Mouse (Mus musculus): Measurements from ENCODE around the gene Prrt4. TPM values are rescaled to one million over a fixed set of nuclear protein-coding genes. Genes with fewer than 3 reads are reported as not detected.
A peak's percentile ranks its signal among the peaks of the same experiment; 100 is the strongest.
"Not testable (repeated sequence)": the region's sequence is repeated elsewhere in the genome, so short reads cannot be mapped to it uniquely, and the experiment has no call there.

Gene Prrt4
- polyA plus RNA-seq, 1 experiment from 2014 or later: 11.1 TPM

DNA sequence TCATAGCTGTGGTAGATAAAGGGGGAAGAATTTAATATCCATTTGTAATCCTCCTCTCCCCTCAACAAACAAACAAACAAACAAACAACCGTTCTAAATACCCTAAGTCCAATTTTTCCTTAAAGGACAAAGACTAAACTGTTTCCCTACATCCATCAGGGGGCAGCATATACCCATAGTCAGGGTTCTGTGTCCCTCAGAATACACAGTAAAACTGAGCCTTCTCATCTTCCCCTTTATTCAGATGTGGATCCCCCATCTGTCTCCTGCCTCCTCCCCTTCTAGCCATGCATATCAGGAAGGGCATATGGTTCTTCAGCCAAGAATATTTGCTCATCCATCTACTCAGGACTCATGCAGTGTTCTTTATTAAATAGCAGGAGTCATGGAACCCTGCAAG lies 13.2 kb downstream of the Prrt4 start:
- Histone ChIP-seq H3K9ac (ENCODE audit: low read depth, low read length) (peak overlapping the region; percentile 13; the same call in 1 of the 2 replicates), H3K27me3 (replicated peaks; ENCODE audit: control insufficient read depth, insufficient read depth, low read length) (peaks cover 3% of the 10 kb centered on the region), H3K27ac (ENCODE audit: low read depth, low read length) (peak overlapping the region; percentile 17; the same call in 1 of the 2 replicates), H3K4me2 (ENCODE audit: low read length) (no peak overlapping the region), H3K9me3 (ENCODE audit: control insufficient read depth, low read length) (no peaks in the 10 kb centered on the region), H3K4me3 (ENCODE audit: low read length) (no peak overlapping the region), H3K4me1 (ENCODE audit: control insufficient read depth, insufficient read depth, low read depth, low read length) (peaks cover 27% of the 10 kb centered on the region), H3K36me3 (ENCODE audit: control insufficient read depth, insufficient read depth, low read length) (no peaks in the 10 kb centered on the region)
- peak; percentile 66 for ATAC-seq
- WGBS: 8% methylated on average over 1 of the region's 1 CpGs

DNA sequence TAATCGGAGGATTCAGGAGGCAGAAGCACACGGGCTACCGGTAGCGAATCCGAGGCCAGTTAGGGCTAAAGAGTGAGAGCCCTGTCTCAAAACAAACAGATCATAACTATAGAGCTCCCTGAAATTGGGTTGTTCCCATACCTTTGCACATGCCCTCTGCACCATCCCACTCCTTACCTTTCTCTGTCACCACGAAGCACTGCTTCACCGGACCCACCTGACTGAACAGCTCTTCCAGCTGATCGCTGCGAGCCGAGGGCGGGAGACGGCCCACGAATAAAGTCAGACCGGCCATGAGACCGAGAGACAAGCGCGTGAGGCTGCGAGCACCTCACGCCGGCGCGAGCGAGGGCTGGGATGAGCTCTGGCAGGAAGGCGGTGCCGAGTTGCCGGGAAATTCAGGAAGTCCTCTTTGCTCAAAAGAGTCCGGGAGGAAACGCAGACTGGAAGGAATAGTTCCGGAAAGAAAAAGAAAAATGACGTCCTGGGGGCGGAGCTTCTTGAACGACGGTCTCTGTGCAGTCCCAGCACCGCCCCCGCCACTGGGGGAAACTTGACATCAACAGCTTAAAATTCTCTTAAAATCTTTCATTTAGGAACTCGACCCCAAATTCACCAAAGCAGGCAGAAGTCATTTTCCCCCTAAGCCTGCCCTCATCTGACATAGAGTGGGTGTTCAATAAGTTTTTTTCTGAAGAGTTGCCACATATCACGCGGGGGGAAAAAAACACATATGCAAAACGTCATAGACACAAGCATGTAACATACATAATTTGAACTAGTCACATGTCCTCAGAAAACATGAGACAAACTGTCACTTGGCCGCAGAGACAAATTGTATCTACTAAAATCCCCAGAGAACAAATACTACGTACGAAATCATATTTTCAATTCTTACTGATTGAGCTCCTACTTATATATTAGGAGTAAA lies 14.8 kb downstream of the Prrt4 start, which contains the start of gene Rbm28:
Rbm28 (minus strand) TSS at position 693 of the 931 bp plus-strand sequence.
- WGBS: 8% methylated on average over 42 of the region's 42 CpGs
- Histone ChIP-seq H3K9ac (ENCODE audit: low read depth, low read length) (peak within 1 kb of the TSS; percentile 86), H3K36me3 (ENCODE audit: control insufficient read depth, insufficient read depth, low read length) (peaks cover 2% of the 10 kb centered on the region; the same call in 1 of the 2 replicates), H3K27me3 (replicated peaks; ENCODE audit: control insufficient read depth, insufficient read depth, low read length) (peaks cover 2% of the 10 kb centered on the region), H3K9me3 (ENCODE audit: control insufficient read depth, low read length) (no peaks in the 10 kb centered on the region), H3K4me3 (ENCODE audit: low read length) (peak within 1 kb of the TSS; percentile 77), H3K27ac (ENCODE audit: low read depth, low read length) (peak within 1 kb of the TSS; percentile 66; the same call in 1 of the 2 replicates), H3K4me1 (ENCODE audit: control insufficient read depth, insufficient read depth, low read depth, low read length) (peaks cover 12% of the 10 kb centered on the region), H3K4me2 (ENCODE audit: low read length) (peak within 1 kb of the TSS; percentile 95)
- ATAC-seq: peak; percentile 85

DNA sequence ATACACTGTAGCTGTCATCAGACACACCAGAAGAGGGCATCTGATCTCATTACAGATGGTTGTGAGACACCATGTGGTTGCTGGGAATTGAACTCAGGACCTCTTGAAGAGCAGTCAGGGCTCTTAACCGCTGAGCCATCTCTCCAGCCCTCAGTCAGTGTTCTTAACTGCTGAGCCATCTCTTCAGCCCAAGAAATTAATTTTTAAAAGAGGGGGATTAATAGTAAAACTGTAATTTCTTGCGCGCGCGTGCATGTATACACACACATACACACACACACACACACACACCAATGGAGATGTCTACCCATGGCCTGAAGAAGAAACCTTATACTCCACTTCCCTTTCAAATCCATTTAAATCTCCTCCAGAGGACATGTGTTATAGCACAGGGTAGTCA lies 18.1 kb downstream of the Prrt4 start:
- not testable (repeated sequence) for H3K9ac ChIP-seq (ENCODE audit: low read depth, low read length); H3K9me3 ChIP-seq (ENCODE audit: control insufficient read depth, low read length); H3K27me3 ChIP-seq (replicated peaks; ENCODE audit: control insufficient read depth, insufficient read depth, low read length); ATAC-seq; H3K4me3 ChIP-seq (ENCODE audit: low read length); H3K4me2 ChIP-seq (ENCODE audit: low read length); H3K27ac ChIP-seq (ENCODE audit: low read depth, low read length)
- 98% methylated on average over 5 of the region's 5 CpGs for WGBS
- peaks cover 11% of the 10 kb centered on the region for H3K4me1 ChIP-seq (ENCODE audit: control insufficient read depth, insufficient read depth, low read depth, low read length)
- peaks cover 22% of the 10 kb centered on the region for H3K36me3 ChIP-seq (ENCODE audit: control insufficient read depth, insufficient read depth, low read length)

DNA sequence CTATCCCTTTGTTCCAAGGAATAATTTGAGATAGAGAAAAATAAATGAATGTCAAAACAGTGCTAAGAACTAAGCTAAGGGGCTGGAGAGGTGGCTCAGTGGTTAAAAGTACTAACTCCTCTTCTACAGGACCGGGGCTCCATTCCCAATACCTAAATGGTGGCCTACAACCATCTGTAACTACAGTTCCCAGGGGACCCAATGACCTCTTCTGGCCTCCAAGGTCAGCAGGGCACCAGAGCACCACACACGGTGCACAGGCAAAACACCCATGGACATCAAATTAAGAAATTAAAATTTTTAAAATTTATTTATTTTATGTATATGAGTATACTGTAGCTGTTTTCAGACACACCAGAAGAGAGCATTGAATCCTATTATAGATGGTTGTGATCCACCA lies 18.6 kb downstream of the Prrt4 start:
- 95% methylated on average over 2 of the region's 2 CpGs for WGBS
- H3K4me3 ChIP-seq (ENCODE audit: low read length): no peak overlapping the region

DNA sequence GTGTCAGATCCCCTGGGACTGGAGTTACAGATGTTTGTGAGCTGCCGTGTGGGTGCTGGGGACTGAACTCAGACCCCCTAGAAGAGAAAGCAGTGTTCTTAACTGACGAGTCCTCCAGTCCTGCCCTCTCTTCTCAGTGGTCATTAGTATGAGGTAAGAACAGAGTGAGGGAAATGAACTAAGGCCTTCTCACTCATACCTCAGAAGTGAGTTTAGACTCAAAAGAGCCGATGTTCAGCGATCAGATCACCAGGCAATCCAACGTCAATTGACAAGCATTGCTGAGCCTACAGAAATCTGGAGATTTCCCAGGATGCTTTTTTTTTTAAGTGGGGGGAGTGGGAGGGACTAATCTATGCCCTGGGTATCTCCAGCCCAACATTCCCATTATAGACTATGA lies 23.1 kb downstream of the Prrt4 start:
- 94% methylated on average over 5 of the region's 5 CpGs for WGBS
- Histone ChIP-seq H3K27me3 (replicated peaks; ENCODE audit: control insufficient read depth, insufficient read depth, low read length) (no peaks in the 10 kb centered on the region), H3K36me3 (ENCODE audit: control insufficient read depth, insufficient read depth, low read length) (peaks cover 37% of the 10 kb centered on the region), H3K27ac (ENCODE audit: low read depth, low read length) (no peak overlapping the region), H3K9me3 (ENCODE audit: control insufficient read depth, low read length) (no peaks in the 10 kb centered on the region), H3K9ac (ENCODE audit: low read depth, low read length) (no peak overlapping the region), H3K4me3 (ENCODE audit: low read length) (no peak overlapping the region), H3K4me2 (ENCODE audit: low read length) (no peak overlapping the region), H3K4me1 (ENCODE audit: control insufficient read depth, insufficient read depth, low read depth, low read length) (no peaks in the 10 kb centered on the region)
- ATAC-seq: no peak

More for the DNA sequence above, 18.6 kb downstream of the Prrt4 start:
- Histone ChIP-seq H3K27ac (ENCODE audit: low read depth, low read length) (no peak overlapping the region), H3K27me3 (replicated peaks; ENCODE audit: control insufficient read depth, insufficient read depth, low read length) (no peaks in the 10 kb centered on the region), H3K9me3 (ENCODE audit: control insufficient read depth, low read length) (no peaks in the 10 kb centered on the region), H3K4me1 (ENCODE audit: control insufficient read depth, insufficient read depth, low read depth, low read length) (peaks cover 10% of the 10 kb centered on the region), H3K36me3 (ENCODE audit: control insufficient read depth, insufficient read depth, low read length) (peaks cover 22% of the 10 kb centered on the region), H3K4me2 (ENCODE audit: low read length) (no peak overlapping the region), H3K9ac (ENCODE audit: low read depth, low read length) (no peak overlapping the region)
- ATAC-seq: no peak

DNA sequence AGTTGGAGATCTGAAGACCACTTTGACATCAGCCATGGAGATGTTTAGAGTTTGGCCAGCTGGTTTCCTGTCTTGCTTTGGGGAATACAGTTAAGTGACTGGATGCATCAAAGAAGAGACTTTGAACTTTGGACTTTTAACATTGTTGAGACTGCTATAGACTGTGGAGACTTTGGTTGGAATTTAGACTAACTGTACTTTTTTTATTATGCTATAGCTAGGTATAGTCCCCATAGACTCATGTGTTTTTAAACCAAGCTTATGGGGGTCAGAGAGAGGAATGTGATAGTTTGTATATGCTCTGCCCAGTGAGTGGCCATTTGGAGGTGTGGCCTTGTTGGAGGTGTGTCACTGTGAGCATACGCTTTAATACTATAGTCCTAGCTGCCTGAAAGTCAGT lies 29.4 kb downstream of the Prrt4 start:
- Histone ChIP-seq H3K9ac (ENCODE audit: low read depth, low read length) (no peak overlapping the region), H3K36me3 (ENCODE audit: control insufficient read depth, insufficient read depth, low read length) (peaks cover 15% of the 10 kb centered on the region), H3K4me3 (ENCODE audit: low read length) (no peak overlapping the region), H3K4me2 (ENCODE audit: low read length) (no peak overlapping the region), H3K9me3 (ENCODE audit: control insufficient read depth, low read length) (no peaks in the 10 kb centered on the region), H3K27ac (ENCODE audit: low read depth, low read length) (no peak overlapping the region), H3K27me3 (replicated peaks; ENCODE audit: control insufficient read depth, insufficient read depth, low read length) (no peaks in the 10 kb centered on the region), H3K4me1 (ENCODE audit: control insufficient read depth, insufficient read depth, low read depth, low read length) (no peaks in the 10 kb centered on the region)
- 100% methylated on average over 1 of the region's 1 CpGs for WGBS
- ATAC-seq: no peak

DNA sequence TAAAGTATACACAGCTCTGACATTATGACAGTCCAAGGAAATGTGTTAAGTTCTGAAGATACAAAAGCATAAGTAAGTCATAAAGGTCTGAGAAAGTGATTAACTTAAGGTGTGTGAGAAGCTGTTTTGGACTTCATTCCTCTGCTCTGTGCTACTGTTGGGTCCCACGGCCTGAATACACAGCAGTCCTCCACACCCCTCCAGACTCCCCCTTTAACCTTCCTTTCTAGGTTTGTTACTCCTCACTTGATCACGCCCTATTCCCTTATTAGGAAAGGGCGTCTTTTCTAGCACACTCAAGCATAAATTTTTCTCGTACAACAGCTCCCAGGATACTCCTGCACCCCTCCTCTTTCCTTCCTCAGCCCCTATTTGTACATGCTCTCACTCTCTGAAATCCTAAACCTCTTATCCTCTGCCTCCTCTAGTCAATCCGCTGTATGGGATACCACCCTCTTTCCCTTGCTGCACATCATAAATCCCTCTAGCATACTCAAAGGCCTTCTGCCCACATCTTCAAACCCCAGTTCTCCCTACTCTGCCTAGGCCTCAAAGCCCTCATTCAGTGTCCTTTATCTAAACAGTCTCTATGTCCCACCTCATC lies 31.9 kb downstream of the Prrt4 start:
- H3K4me3 ChIP-seq (ENCODE audit: low read length): no peak overlapping the region

DNA sequence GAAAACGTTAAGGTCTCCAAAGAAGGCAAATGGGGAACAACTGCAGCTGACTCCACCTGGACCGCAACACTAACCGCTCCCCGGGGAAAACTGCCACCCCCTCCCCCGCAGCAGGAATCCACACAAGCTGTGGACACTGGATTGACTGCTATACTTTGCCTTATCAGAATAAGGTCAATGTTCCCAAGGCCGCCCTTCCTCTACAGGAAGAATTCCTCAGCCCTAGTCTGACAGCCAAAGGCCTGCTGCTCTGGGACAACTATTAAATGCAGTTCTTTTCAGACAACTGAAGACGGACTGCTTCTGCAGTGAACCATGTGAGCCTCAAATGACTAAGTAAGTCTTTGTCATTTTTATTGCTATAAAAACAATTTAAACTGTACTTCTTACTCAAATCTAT lies 32.7 kb downstream of the Prrt4 start:
- no peak for ATAC-seq

More for the DNA sequence above, 31.9 kb downstream of the Prrt4 start:
- H3K4me1 ChIP-seq (ENCODE audit: control insufficient read depth, insufficient read depth, low read depth, low read length): no peaks in the 10 kb centered on the region
- no peaks in the 10 kb centered on the region for H3K27me3 ChIP-seq (replicated peaks; ENCODE audit: control insufficient read depth, insufficient read depth, low read length)
- peaks cover 2% of the 10 kb centered on the region; the same call in 1 of the 2 replicates for H3K36me3 ChIP-seq (ENCODE audit: control insufficient read depth, insufficient read depth, low read length)
- ATAC-seq: no peak
- H3K4me2 ChIP-seq (ENCODE audit: low read length): no peak overlapping the region
- H3K9ac ChIP-seq (ENCODE audit: low read depth, low read length): no peak overlapping the region
- no peak overlapping the region for H3K27ac ChIP-seq (ENCODE audit: low read depth, low read length)
- H3K9me3 ChIP-seq (ENCODE audit: control insufficient read depth, low read length): no peaks in the 10 kb centered on the region
- 80% methylated on average over 5 of the region's 5 CpGs for WGBS

More for the DNA sequence above, 32.7 kb downstream of the Prrt4 start:
- Histone ChIP-seq H3K36me3 (ENCODE audit: control insufficient read depth, insufficient read depth, low read length) (0 out of 2 replicates have a peak, but pooled peaks cover 2% of the 10 kb centered on the region), H3K9me3 (ENCODE audit: control insufficient read depth, low read length) (no peaks in the 10 kb centered on the region), H3K27ac (ENCODE audit: low read depth, low read length) (no peak overlapping the region), H3K4me3 (ENCODE audit: low read length) (no peak overlapping the region), H3K27me3 (replicated peaks; ENCODE audit: control insufficient read depth, insufficient read depth, low read length) (no peaks in the 10 kb centered on the region), H3K4me1 (ENCODE audit: control insufficient read depth, insufficient read depth, low read depth, low read length) (no peaks in the 10 kb centered on the region), H3K4me2 (ENCODE audit: low read length) (no peak overlapping the region), H3K9ac (ENCODE audit: low read depth, low read length) (no peak overlapping the region)
- 82% methylated on average over 7 of the region's 7 CpGs for WGBS

All from hindbrain, embryonic 16.5 days (tissue).